Comparison of ENCODE assay signal across 12 mouse cellular contexts in the genomic region with DNA sequence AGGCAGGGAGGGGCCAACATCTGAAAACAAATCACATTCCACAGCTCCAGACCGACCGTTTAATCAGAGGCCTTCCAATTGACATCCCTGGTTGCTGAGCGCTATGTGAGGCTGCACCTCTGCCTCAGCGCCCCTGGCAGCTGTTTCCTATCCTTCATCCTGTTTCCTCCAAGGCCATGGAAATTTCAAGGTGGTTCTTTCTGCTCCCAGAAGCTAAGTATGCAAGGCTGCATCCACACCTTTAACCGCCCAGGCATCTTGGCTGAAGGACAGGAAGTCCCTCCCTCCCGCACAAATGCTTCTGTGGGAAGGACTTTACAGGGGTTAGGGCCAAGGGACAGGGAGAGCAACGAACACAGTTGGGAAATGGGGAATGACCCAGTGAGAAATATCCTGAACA. TPM values are rescaled to one million over a fixed set of nuclear protein-coding genes. Genes with fewer than 3 reads are reported as not detected.
DNase-seq lines count a peak whose midpoint lies in the region; ATAC-seq and TF ChIP-seq lines count a peak whose summit lies in the region.
"Had no signal": no experiment of that assay in that cellular context is flagged by ENCODE, and none has a peak within 500 bp of the region (broad histone marks: within the 10 kb centered on the region; RNA-seq: fewer than 3 reads in every experiment).

No protein-coding gene starts in this region.

- 41% methylated on average over 7 of the region's 7 CpGs for WGBS in heart, postnatal 0 days

- H3K4me1 ChIP-seq in heart, postnatal 0 days (ENCODE audit: control insufficient read depth, insufficient read depth), result peaks cover 15% of the 10 kb centered on the region; the same call in 1 of the 2 replicates

- H3K9me3 ChIP-seq in heart, postnatal 0 days (replicated peaks; ENCODE audit: control insufficient read depth, low read length), result no peaks in the 10 kb centered on the region
- H3K9me3 ChIP-seq: forebrain, embryonic 12.5 days; hindbrain, embryonic 15.5 days; limb, embryonic 13.5 days had no signal

- H3K36me3 ChIP-seq in heart, postnatal 0 days (replicated peaks; ENCODE audit: control insufficient read depth, insufficient read depth, low read length), result no peaks in the 10 kb centered on the region
- H3K36me3 ChIP-seq: forebrain, embryonic 12.5 days; hindbrain, embryonic 15.5 days; limb, embryonic 13.5 days had no signal

- peak overlapping the region; percentile 48; the same call in 1 of the 2 replicates for H3K27ac ChIP-seq in heart, postnatal 0 days (ENCODE audit: low read depth)
- H3K27ac ChIP-seq: forebrain, embryonic 12.5 days; hindbrain, embryonic 15.5 days; limb, embryonic 13.5 days had no signal

- no peak for TF ChIP-seq CTCF in brain, embryonic 14.5 days (IDR thresholded peaks at IDR 0.05; ENCODE audit: borderline replicate concordance, extremely low read depth, insufficient read depth, insufficient read length)
- no peak for TF ChIP-seq CTCF in heart, postnatal 0 days (IDR thresholded peaks at IDR 0.05; ENCODE audit: low read depth)

- ATAC-seq in heart, postnatal 0 days (ENCODE audit: insufficient read depth, low read depth), result peak; percentile 38
- no peak for ATAC-seq in erythroblast, adult 5-6 weeks (replicated peaks; ENCODE audit: low FRiP score, poor library complexity, severe bottlenecking)
- ATAC-seq in megakaryocyte progenitor cell, adult 5-6 weeks (replicated peaks; ENCODE audit: poor library complexity), result no peak

- H3K27me3 ChIP-seq in heart, postnatal 0 days (ENCODE audit: control insufficient read depth, insufficient read depth, low read length), result no peaks in the 10 kb centered on the region
- H3K27me3 ChIP-seq: forebrain, embryonic 12.5 days; hindbrain, embryonic 15.5 days; limb, embryonic 13.5 days had no signal

- DNase-seq in kidney, adult 11 months, result peak; percentile 24
- DNase-seq in kidney, adult 18-20 months, result no peak
- peak; percentile 13 for DNase-seq in brain, embryonic 14.5 days (ENCODE audit: low read depth)
- DNase-seq in heart, postnatal 0 days (ENCODE audit: low spot score), result no peak
- peak; percentile 31 to 74 for DNase-seq in kidney, postnatal 25 days
- DNase-seq in yolk sac, embryonic 10.5 days (ENCODE audit: low spot score), result no peak
- DNase-seq: spleen, adult 18-20 months had no signal

- H3K9ac ChIP-seq in heart, postnatal 0 days (replicated peaks; ENCODE audit: low read depth, low read length), result no peak overlapping the region
- H3K9ac ChIP-seq: forebrain, embryonic 12.5 days; hindbrain, embryonic 15.5 days; limb, embryonic 13.5 days had no signal

- no peak overlapping the region for H3K4me3 ChIP-seq in heart, postnatal 0 days (ENCODE audit: low read depth, low read length)
- H3K4me3 ChIP-seq: forebrain, embryonic 12.5 days; hindbrain, embryonic 15.5 days; limb, embryonic 13.5 days had no signal

- no peak overlapping the region for H3K4me2 ChIP-seq in heart, postnatal 0 days (ENCODE audit: low read depth, low read length)
- H3K4me2 ChIP-seq: forebrain, embryonic 12.5 days; hindbrain, embryonic 15.5 days; limb, embryonic 13.5 days had no signal

- no peak for TF ChIP-seq POLR2A in brain, embryonic 14.5 days (IDR thresholded peaks at IDR 0.05; ENCODE audit: borderline replicate concordance, extremely low read depth, insufficient read depth, insufficient read length, poor library complexity, severe bottlenecking)

- TF ChIP-seq EP300 in heart, postnatal 0 days (IDR thresholded peaks at IDR 0.05; ENCODE audit: low read depth), result peak; percentile 81

RNA-seq across cellular contexts. Expression of a gene that starts 24.2 kb away (rescaled TPM):
- polyA plus RNA-seq in brain, embryonic 14.5 days (2012; rRNA removed), result 3.8 and 3.9 TPM in 2 replicates
- total RNA-seq in heart, postnatal 0 days (2014; rRNA removed; ENCODE audit: low replicate concordance), result 16.6 and 18.2 TPM in 2 replicates
- polyA plus RNA-seq in heart, postnatal 0 days (2015; fragmentation: Nextera tagmentation; extraction: Ambion mirVana), result 7.8 and 8.1 TPM in 2 replicates
- 1.3 and 2.1 TPM in 2 replicates for total RNA-seq in erythroblast, adult 5-6 weeks (2015; ENCODE audit: low replicate concordance)
- 0.09 and 2.5 TPM in 2 replicates for total RNA-seq in erythroblast, adult 5-6 weeks (2017; ENCODE audit: low replicate concordance)
- 6.5 and 9.8 TPM in 2 replicates for total RNA-seq in megakaryocyte progenitor cell, adult 5-6 weeks (2015)
- total RNA-seq in megakaryocyte progenitor cell, adult 5-6 weeks (2017), result 4.9 and 5.1 TPM in 2 replicates

Comparison
In these comparisons a context has a peak if more than half of its experiments do, and no peak if none do; other contexts are left out.
1. DNase-seq: peak in kidney, adult 11 months (single experiment), brain, embryonic 14.5 days (single experiment) and kidney, postnatal 25 days (2 of 2); none in kidney, adult 18-20 months (single experiment), heart, postnatal 0 days (single experiment) and yolk sac, embryonic 10.5 days (single experiment).